Mouse (Mus musculus) embryonic fibroblast, embryonic 13.5 days (primary cell): ENCODE measurements around the gene Scn11a. TPM values are rescaled to one million over a fixed set of nuclear protein-coding genes. Genes with fewer than 3 reads are reported as not detected.

Experiments
- H3K27ac ChIP-seq: 2 replicates; pipeline ENCODE4 v1.5.1; 2012; ENCODE audit warnings: low read length, control low read depth, inconsistent platforms; ENCODE audit not compliant: insufficient read depth
- H3K4me1 ChIP-seq: 2 replicates; pipeline ENCODE4 v1.6.1; 2011; ENCODE audit warnings: low read length; ENCODE audit not compliant: control insufficient read depth, insufficient read depth
- H3K4me3 ChIP-seq: 2 replicates; pipeline ENCODE4 v1.5.1; 2011; ENCODE audit warnings: mild to moderate bottlenecking, control low read depth, low read length; ENCODE audit not compliant: insufficient read depth
- CTCF ChIP-seq: IDR thresholded peaks from 2 replicates; pipeline ENCODE4 v1.5.1; 2011; ENCODE audit warnings: mild to moderate bottlenecking, control low read depth, low read length, moderate library complexity, borderline replicate concordance; ENCODE audit not compliant: insufficient read depth
- POLR2A ChIP-seq: IDR thresholded peaks from 2 replicates; pipeline ENCODE4 v1.6.1; 2011; ENCODE audit warnings: low read depth, mild to moderate bottlenecking, control low read depth, low read length, moderate library complexity
- polyA plus RNA-seq: library from polyadenylated mRNA; stranded (reverse); fragments of >200 nt; gene quantifications from 2 replicates; pipeline ENCODE4 v1.2.4, GENCODE M21; 2011; ENCODE audit warnings: low read depth; ENCODE audit not compliant: missing spikeins, insufficient read length

Gene Scn11a
- polyA plus RNA-seq, 1 experiment: not detected

DNA sequence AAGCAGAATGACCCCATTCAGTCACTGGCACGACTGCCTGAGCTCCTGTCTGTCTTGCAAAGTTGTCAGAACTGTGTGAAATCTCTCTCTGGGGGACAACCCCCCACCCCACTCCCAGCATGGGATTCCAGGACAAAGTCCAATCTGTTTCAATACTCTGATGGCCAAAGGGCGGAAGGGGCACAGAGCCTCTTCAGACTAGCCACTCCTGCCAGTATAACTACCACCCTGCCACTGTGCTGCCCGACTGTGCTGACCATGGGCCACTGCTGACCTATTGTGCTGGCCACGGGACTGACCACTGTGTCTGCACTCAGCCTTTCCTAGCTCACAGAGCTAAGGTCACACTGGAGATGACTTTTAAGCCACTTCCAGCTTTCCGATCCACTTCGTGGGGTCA is 16.8 kb upstream of the Scn11a start:
- Histone ChIP-seq H3K4me3 (no peak overlapping the region), H3K4me1 (no peaks in the 10 kb centered on the region), H3K27ac (no peak overlapping the region)
- no peak for TF ChIP-seq CTCF
- TF ChIP-seq POLR2A: no peak

DNA sequence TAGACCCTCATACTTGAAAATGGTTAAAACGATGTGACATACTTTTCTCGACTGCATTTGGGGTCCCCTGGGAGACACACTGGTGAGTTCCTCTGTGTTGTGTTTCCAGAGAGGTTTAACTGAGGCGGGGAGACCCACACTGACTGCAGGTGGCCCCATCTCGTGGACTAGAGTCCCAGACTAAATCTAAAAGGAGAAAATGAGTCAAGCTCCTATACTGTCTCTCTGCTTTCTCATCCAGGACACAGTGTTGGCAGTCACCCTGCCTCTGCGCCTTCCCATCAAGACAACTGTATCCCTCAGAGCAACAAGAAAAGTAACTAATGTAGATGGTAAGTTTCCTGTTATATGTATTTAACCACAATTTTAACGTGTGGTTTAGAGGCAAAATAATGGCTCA is 15.9 kb upstream of the Scn11a start:
- no peak overlapping the region for H3K27ac ChIP-seq
- no peaks in the 10 kb centered on the region for H3K4me1 ChIP-seq
- TF ChIP-seq CTCF: no peak
- TF ChIP-seq POLR2A: no peak
- H3K4me3 ChIP-seq: no peak overlapping the region

DNA sequence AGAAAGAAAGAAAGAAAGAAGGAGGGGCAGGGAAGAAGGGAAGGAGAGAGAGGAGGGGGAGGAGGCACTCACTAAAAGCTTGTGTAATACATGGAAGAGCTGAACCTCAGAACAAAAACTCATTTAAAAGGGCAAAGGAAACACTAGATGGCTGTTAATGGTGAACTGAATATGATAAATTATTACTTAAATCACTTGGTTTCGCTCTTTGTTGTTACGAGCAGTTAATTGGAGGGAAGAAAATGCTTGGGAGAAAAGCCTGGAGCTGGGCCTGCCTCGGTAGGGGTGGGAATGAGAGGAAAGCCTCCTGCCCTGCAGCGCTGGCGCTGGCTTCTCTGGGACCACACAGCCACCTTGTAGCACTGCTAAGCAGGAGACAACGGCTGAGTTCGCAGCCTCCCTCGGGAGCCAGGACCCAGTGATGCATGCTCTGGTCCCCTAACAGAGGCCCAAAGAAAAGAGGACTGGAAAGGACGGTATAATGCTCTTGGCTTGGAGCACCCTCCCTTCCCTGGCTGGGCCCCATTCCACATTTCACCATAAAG is 10.4 kb upstream of the Scn11a start:
- H3K4me1 ChIP-seq: no peaks in the 10 kb centered on the region
- no peak overlapping the region for H3K27ac ChIP-seq
- no peak overlapping the region for H3K4me3 ChIP-seq
- TF ChIP-seq POLR2A (no peak), CTCF (no peak)

DNA sequence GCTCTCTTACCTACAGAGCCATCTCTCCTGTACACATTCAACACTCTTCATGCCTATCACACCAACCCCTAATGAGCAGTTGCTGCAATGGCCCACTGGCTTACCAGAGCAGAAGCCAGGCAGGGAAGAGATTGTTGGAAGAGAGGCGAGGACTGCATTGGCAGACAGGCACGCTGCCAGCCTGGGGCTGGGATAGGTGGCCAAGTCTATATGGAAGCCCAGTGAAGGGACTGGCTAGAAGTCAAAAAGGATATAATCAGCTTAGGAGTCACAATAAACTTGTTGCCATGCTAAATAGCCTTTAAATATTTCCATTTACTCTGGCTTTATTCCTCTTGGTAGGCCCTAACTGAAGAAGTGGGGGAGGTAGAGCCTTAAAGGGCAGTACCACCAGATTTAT is 5.7 kb upstream of the Scn11a start:
- Histone ChIP-seq H3K4me1 (no peaks in the 10 kb centered on the region), H3K4me3 (no peak overlapping the region), H3K27ac (no peak overlapping the region)
- no peak for TF ChIP-seq POLR2A
- TF ChIP-seq CTCF: no peak

DNA sequence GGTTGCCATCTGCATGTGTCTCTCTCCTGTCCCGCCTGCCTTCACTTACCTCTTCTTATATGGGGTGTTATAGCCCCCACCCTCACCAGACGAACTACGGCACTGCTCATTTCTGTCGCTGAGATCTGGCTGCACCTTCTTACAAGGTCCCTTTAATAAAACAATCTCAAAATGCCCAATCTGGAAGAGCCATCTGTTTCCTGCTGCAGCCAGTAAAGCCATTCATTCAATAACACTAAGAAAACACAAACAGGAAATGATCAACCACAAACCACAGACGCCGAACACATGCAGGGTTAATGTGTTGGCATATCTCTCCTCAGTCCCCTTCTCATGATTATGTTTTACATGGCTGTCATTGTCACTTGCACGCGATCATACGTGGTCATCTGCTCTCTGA is 1.5 kb downstream of the Scn11a start:
- TF ChIP-seq CTCF: no peak
- TF ChIP-seq POLR2A: no peak
- H3K4me1 ChIP-seq: no peaks in the 10 kb centered on the region
- no peak overlapping the region for H3K4me3 ChIP-seq
- H3K27ac ChIP-seq: no peak overlapping the region

DNA sequence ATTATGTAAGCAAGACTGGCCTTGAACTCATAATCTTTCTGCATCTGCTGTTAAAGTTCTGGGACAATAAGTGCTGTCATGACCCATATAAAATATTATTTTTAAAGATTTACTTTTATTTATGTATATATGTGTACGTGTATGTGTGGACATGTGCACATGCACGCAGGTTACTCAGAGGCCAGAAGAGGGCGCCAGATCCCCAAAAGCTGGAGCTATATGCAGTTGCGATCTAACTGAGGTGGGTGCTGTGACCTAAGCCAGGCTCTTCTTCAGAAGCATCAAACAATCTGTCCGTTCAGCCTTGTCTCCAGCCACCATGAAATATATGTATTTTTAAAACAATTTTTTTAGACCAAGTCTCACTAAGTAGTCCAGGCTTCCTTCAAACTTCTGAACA is 11.6 kb downstream of the Scn11a start:
- TF ChIP-seq POLR2A (no peak), CTCF (no peak)
- Histone ChIP-seq H3K27ac (no peak overlapping the region), H3K4me1 (no peaks in the 10 kb centered on the region), H3K4me3 (no peak overlapping the region)

DNA sequence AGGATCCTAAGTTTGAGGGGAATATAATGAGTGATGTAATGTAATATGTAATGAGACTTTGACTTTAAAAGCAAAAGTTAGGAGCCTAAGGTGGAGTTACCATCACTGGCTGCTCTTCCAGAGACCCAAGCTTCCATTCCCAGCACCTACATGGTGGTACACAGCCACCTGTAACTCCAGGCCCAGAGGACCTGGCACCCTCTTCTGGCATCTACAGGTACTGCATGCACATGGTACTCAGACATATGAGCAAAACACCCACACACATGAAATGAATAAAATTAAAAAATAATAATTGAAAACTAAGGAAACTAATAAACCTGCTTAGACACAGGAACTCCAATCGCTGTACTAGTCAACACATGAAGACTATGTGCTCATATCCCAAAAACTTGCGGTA is 18.8 kb downstream of the Scn11a start:
- Histone ChIP-seq H3K4me1 (no peaks in the 10 kb centered on the region), H3K27ac (no peak overlapping the region), H3K4me3 (no peak overlapping the region)
- TF ChIP-seq CTCF (no peak), POLR2A (no peak)

DNA sequence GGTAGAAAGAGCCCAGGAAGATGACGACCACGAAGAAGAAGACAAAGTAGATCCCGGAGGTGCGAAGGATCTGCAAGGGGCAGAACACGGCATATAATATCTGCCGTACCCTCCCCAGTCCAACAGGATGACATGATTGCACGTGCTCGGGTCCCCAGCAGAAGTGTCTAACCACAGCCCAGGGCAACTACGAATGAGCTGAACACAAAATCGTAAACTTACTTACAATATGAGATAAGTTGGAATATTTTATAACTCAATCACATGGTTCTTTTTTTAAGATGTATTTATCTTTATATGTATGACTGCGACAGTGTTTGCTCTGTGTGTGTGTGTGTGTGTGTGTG is 20.8 kb downstream of the Scn11a start:
- no peaks in the 10 kb centered on the region for H3K4me1 ChIP-seq
- no peak overlapping the region for H3K27ac ChIP-seq
- TF ChIP-seq CTCF: no peak
- no peak overlapping the region for H3K4me3 ChIP-seq

DNA sequence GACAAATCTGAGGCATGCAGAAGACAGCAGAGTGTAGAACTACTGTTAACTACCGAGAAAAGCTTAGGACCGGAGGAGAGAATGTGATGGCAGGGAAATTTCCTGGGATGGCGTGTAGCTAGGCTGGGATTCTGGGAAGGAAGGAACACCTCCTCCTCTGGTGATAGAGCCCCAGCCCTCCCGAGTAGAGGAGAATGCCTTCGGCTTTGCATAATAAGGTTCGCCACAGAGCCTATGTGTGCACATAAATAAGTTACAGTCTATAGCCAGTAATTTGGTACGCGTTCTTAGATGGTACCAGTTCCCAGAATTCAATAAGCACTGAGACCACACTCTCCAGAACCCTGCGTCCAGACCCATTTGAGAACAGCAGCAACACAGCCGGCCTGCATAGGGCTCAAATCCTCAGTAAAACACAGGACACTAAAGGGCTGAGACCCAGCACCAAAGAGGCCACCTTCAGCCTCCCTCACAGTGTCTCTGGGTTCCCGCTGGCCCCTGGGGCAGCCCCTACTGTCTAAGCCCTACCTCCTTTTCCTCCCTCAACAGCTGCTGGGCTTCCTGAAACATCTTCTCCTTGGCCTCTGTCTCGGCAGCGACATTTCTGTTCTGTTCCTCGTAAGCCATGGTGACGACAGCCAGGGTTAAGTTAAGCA is 21.3 kb downstream of the Scn11a start:
- Histone ChIP-seq H3K4me3 (no peak overlapping the region), H3K27ac (no peak overlapping the region), H3K4me1 (no peaks in the 10 kb centered on the region)
- TF ChIP-seq CTCF (no peak), POLR2A (no peak)

DNA sequence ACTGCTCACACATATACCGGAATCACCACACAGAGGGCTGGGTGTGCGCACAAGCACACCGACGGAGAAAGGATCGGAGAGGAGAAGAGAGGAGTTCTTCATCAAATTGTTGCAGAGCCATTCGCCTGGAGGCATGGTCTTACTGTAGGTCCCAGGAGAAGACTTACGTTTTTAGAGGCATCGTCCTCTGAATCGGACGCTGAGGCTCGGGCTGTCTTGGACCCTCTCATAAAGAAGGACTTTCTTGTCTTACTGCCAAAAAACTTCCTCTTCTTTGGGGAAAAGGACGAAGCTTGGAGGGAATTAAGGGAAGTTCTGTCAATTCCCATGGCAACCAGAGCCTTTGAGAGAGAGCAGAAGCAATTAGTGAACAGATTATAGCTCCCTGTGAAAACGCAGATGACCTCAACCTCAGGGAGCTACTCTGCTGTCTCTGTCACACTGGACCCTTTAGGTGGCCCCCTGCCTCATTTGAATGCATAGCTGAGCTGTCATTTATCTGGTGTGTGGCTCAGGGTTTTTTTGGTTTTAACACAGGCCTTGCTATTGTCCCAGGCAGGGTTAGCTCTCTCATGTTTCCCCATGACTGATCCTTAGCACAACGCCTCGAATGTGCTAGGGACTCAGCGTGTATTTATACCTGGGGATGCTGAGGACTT is 22.0 kb downstream of the Scn11a start:
- Histone ChIP-seq H3K4me3 (no peak overlapping the region), H3K27ac (no peak overlapping the region), H3K4me1 (no peaks in the 10 kb centered on the region)
- TF ChIP-seq CTCF (no peak), POLR2A (no peak)

DNA sequence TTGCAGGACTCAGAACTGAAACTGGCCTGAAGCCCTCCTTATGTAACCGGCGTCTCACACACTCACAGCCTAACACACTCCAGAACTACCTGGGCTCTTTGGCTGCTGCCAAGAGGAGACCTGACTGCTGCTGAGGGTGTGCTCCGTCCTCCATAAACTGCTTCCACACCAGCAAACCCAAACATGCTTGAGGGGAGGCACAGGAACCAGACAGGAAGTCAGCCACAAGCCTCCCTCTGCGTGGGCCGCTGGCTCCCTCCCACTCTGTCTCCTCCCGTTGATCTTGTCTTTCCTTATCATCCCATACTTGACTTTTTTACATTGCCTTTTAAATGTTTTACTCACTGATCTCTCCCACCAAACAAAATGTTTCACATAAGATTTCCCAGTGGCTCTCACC is 23.8 kb downstream of the Scn11a start:
- Histone ChIP-seq H3K27ac (no peak overlapping the region), H3K4me3 (no peak overlapping the region), H3K4me1 (no peaks in the 10 kb centered on the region)
- TF ChIP-seq POLR2A: no peak
- no peak for TF ChIP-seq CTCF
